Mouse (Mus musculus) cortical plate, adult 2 months (tissue): Measurements from ENCODE around the gene Trim50. TPM values are rescaled to one million over a fixed set of nuclear protein-coding genes. Genes with fewer than 3 reads are reported as not detected.
"Not testable (repeated sequence)": the region's sequence is repeated elsewhere in the genome, so short reads cannot be mapped to it uniquely, and the experiment has no call there.

ENCODE experiments used
- H3K27ac ChIP-seq: fragments of 200-500 bp; 2 replicates; pipeline ENCODE4 v1.5.1; 2012; ENCODE audit warnings: low read length, control low read depth, inconsistent platforms; ENCODE audit not compliant: insufficient read depth
- H3K4me1 ChIP-seq: fragments of 200-500 bp; 2 replicates; pipeline ENCODE4 v1.6.1; 2011; ENCODE audit warnings: low read length; ENCODE audit not compliant: control insufficient read depth, insufficient read depth
- H3K4me3 ChIP-seq: fragments of 200-500 bp; 2 replicates; pipeline ENCODE4 v1.5.1; 2011; ENCODE audit warnings: mild to moderate bottlenecking, low read length, control low read depth; ENCODE audit not compliant: insufficient read depth
- CTCF ChIP-seq: fragments of 200-500 bp; IDR thresholded peaks from 2 replicates; pipeline ENCODE4 v1.5.1; 2011; ENCODE audit warnings: mild to moderate bottlenecking, control low read depth, low read length; ENCODE audit not compliant: insufficient read depth; ENCODE audit errors: extremely low read depth
- POLR2A ChIP-seq: fragments of 200-500 bp; IDR thresholded peaks from 2 replicates; pipeline ENCODE4 v1.6.1; 2011; ENCODE audit warnings: mild to moderate bottlenecking, low read length, control low read depth; ENCODE audit not compliant: insufficient read depth; ENCODE audit errors: extremely low read depth
- polyA plus RNA-seq: library from polyadenylated mRNA; depleted of rRNA; stranded (reverse); fragments of >200 nt; gene quantifications from 2 replicates; pipeline ENCODE4 v1.2.3, GENCODE M21; 2012

Trim50 gene
- polyA plus RNA-seq, 1 experiment: not detected

- peaks cover 4% of the 10 kb centered on the region; the same call in 1 of the 2 replicates for H3K4me1 ChIP-seq
- no peak overlapping the region for H3K4me3 ChIP-seq
- TF ChIP-seq POLR2A: no peak
- no peak for TF ChIP-seq CTCF
- H3K27ac ChIP-seq: no peak overlapping the region
Observed at GRCm38 (mm10) chr5:135367841-135368240, 14.7 kb downstream of the Trim50 start.

DNA sequence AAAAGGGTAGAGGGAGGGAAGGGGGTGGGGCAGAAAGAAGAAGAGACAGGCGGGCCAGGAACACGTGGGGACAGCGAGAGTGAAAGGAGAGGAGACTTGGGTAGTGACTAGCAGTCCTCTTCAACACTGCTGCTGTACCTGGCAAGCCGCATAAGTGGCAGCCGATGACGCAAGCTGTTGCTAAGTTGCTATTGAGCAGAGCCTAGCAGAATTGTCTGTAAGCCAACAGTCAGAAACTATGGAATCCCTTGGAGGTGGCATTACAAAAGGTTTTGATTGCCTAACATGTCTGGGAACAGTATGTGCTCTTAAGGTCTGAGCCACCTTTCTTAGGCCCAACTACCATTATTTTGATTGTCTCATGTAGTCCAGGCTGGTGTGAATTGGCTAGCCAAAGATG lies 15.2 kb downstream of the Trim50 start:
- Histone ChIP-seq H3K27ac (no peak overlapping the region), H3K4me3 (no peak overlapping the region), H3K4me1 (peaks cover 4% of the 10 kb centered on the region; the same call in 1 of the 2 replicates)
- TF ChIP-seq CTCF (no peak), POLR2A (no peak)

DNA sequence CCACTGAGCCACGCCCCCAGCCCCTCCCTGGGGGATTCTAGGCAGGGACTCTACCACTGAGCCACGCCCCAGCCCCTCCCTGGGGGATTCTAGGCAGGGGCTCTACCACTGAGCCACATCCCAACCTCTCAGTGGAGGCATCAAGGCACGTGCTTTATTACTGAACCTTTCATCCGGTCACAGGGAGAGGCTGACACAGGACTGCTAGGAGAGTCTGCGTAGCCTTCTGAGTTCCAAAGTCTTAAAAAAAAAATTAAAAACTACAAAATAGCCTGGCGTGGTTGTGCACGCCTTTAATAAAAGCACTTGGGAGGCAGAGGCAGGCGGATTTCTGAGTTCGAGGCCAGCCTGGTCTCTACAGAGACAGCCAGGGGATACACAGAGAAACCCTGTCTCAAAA lies 16.1 kb downstream of the Trim50 start:
- not testable (repeated sequence) for H3K4me1 ChIP-seq, H3K27ac ChIP-seq
- peak overlapping the region; percentile 98 for H3K4me3 ChIP-seq

DNA sequence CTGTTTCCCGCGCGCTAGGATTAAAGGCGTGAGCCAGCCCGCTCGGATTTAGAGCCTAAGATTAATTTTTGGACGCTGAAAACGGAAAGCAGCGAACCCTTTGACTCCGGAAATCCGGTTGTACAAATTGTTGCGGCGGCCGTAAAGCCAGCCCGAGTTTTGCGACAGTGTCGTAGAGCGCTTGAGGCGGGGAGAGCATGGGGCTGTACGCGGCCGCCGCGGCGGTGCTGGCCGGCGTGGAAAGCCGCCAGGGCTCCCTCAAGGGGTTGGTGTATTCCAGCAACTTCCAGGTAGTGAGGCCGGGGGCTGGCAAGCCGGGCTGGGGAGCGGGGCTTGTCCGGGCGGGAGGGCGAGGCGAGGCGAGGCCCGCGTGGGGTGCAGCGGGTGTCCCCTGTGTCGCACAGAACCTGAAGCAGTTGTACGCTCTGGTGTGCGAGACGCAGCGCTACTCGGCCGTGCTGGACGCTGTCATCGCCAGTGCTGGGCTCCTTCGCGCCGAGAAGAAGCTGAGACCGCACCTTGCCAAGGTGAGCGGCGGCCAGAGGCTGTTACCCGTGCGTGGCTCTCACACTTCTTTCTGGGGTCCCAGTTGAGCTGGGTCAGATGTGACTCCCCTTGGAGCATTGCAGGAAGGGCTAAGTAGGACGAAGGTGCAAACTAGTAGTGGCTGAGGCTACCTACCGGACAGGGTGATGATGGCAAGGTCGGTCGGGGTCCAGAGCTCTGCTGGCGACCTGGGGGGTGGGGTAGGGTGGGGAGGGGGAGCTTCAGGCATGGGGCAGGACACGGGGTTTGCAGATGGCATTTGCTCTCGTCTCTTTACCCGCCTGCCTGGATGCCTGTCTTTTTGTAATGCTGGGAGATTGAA lies 16.9 kb downstream of the Trim50 start, which contains the start of gene Nsun5:
TSS of gene Nsun5 (plus strand) at position 167 of the 868 bp plus-strand sequence.
- 0 out of 2 replicates have a peak within 1 kb of the TSS, but pooled peaks have one; percentile 7 for H3K27ac ChIP-seq
- no peak for TF ChIP-seq CTCF
- TF ChIP-seq POLR2A: 0 out of 2 replicates have a peak, but pooled peaks have one; percentile 43
- peak within 1 kb of the TSS; percentile 98 for H3K4me3 ChIP-seq
- H3K4me1 ChIP-seq: peaks cover 4% of the 10 kb centered on the region; the same call in 1 of the 2 replicates

GRCm38 (mm10) chr5:135371195-135371594 lies 18.1 kb downstream of the Trim50 start:
- TF ChIP-seq CTCF (no peak), POLR2A (no peak)
- no peak overlapping the region for H3K4me3 ChIP-seq
- no peak overlapping the region for H3K27ac ChIP-seq
- peaks cover 4% of the 10 kb centered on the region; the same call in 1 of the 2 replicates for H3K4me1 ChIP-seq

DNA sequence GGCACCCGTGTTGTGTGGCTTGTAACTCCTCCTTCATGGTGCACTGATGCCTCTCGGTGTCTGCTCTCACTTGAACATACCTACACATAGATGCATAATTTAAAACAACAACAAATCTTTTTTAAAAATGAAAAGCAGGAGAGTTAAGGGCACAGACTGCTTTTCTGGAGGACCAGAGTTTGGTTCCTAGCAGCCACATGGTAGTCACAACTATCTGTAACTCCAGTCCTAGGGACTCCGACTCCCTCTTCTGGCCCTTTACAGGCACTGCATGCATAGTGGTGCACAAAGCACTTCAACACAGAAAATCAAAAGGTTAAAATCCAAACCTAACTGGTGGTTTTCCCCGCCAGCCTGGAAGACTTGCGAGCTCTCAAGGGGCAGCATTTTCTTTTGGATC lies 20.5 kb downstream of the Trim50 start:
- Histone ChIP-seq H3K4me3 (no peak overlapping the region), H3K4me1 (peaks cover 4% of the 10 kb centered on the region; the same call in 1 of the 2 replicates), H3K27ac (no peak overlapping the region)
- TF ChIP-seq CTCF (no peak), POLR2A (no peak)

DNA sequence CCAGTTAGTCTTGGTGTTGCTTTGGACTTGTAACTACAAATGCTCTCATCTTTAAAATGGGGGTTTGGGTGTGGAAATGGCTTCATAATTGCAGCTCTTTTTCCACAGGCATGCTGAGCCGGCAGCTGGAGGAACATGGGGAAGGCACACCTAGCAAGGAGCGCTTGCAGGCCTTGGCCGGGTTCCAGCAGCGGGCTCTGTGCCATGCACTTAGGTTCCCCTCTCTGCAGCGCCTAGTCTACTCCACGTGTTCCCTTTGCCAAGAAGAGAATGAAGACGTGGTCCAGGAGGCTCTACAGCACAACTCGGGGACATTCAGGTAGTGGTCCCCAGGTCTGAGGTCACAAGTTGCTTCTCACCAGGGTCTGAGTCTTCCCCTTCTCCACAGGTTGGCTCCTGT lies 22.1 kb downstream of the Trim50 start:
- H3K4me1 ChIP-seq: peaks cover 4% of the 10 kb centered on the region; the same call in 1 of the 2 replicates
- no peak overlapping the region for H3K4me3 ChIP-seq
- no peak for TF ChIP-seq CTCF
- TF ChIP-seq POLR2A: no peak
- H3K27ac ChIP-seq: no peak overlapping the region

GRCm38 (mm10) chr5:135376341-135376740 lies 23.2 kb downstream of the Trim50 start:
- Histone ChIP-seq H3K4me1 (no peaks in the 10 kb centered on the region), H3K27ac (no peak overlapping the region), H3K4me3 (no peak overlapping the region)
- TF ChIP-seq CTCF (no peak), POLR2A (no peak)

GRCm38 (mm10) chr5:135380681-135381080 lies 27.6 kb downstream of the Trim50 start:
- TF ChIP-seq CTCF (no peak), POLR2A (no peak)
- H3K4me1 ChIP-seq: no peaks in the 10 kb centered on the region
- H3K27ac ChIP-seq: no peak overlapping the region
- H3K4me3 ChIP-seq: no peak overlapping the region

GRCm38 (mm10) chr5:135381356-135381925 lies 28.3 kb downstream of the Trim50 start:
- no peak overlapping the region for H3K4me3 ChIP-seq
- no peak for TF ChIP-seq CTCF
- TF ChIP-seq POLR2A: no peak
- no peak overlapping the region for H3K27ac ChIP-seq
- H3K4me1 ChIP-seq: no peaks in the 10 kb centered on the region
